Mouse (Mus musculus) heart, postnatal 0 days (tissue): Measurements from ENCODE around the gene Tmem150a. TPM values are rescaled to one million over a fixed set of nuclear protein-coding genes. Genes with fewer than 3 reads are reported as not detected.

ENCODE experiments used
- ATAC-seq: fragments of 200-750 bp; cut with Nextera tagmentation; 2 replicates; pipeline ENCODE4 v1.8.0; 2017; ENCODE audit warnings: low read depth, moderate number of reproducible peaks, moderate library complexity; ENCODE audit not compliant: insufficient read depth
- DNase-seq: peaks from one replicate; pipeline ENCODE4 v3.0.0-alpha.2; 2016; ENCODE audit warnings: low spot score
- H3K27ac ChIP-seq: fragments of 300-500 bp; sonication (generic); 2 replicates; pipeline ENCODE4 v1.5.1; 2014; ENCODE audit warnings: low read depth, mild to moderate bottlenecking
- H3K27me3 ChIP-seq: fragments of 300-500 bp; sonication (generic); 2 replicates; pipeline ENCODE4 v1.6.1; 2014; ENCODE audit warnings: low read length, mixed read lengths; ENCODE audit not compliant: control insufficient read depth, insufficient read depth
- H3K36me3 ChIP-seq: fragments of 300-500 bp; sonication (generic); replicated peaks from 2 replicates; pipeline ENCODE4 v1.6.1; 2014; ENCODE audit warnings: low read length, mixed read lengths; ENCODE audit not compliant: control insufficient read depth, insufficient read depth
- H3K4me1 ChIP-seq: fragments of 300-500 bp; sonication (generic); 2 replicates; pipeline ENCODE4 v1.6.1; 2014; ENCODE audit warnings: antibody characterized with exemption; ENCODE audit not compliant: control insufficient read depth, insufficient read depth
- H3K4me2 ChIP-seq: fragments of 300-500 bp; sonication (generic); 2 replicates; pipeline ENCODE4 v1.6.1; 2014; ENCODE audit warnings: low read depth, mild to moderate bottlenecking, low read length, moderate library complexity
- H3K4me3 ChIP-seq: fragments of 300-500 bp; sonication (generic); 2 replicates; pipeline ENCODE4 v1.5.1; 2014; ENCODE audit warnings: low read depth, low read length
- H3K9ac ChIP-seq: fragments of 300-500 bp; sonication (generic); replicated peaks from 2 replicates; pipeline ENCODE4 v1.6.1; 2014; ENCODE audit warnings: low read depth, low read length, mixed read lengths
- H3K9me3 ChIP-seq: fragments of 300-500 bp; sonication (generic); replicated peaks from 2 replicates; pipeline ENCODE4 v1.6.1; 2016; ENCODE audit warnings: low read length; ENCODE audit not compliant: control insufficient read depth
- CTCF ChIP-seq: IDR thresholded peaks from 2 replicates; pipeline ENCODE4 v1.5.1; 2016; ENCODE audit warnings: antibody characterized with exemption, control low read depth, low read depth
- EP300 ChIP-seq: IDR thresholded peaks from 2 replicates; pipeline ENCODE4 v1.6.1; 2016; ENCODE audit warnings: antibody characterized with exemption, low read depth
- WGBS: fragments of 180-500 bp; shearing (Covaris S2); extraction: QIAGEN DNeasy Blood & Tissue Kit; methylation state at CpG from one replicate; pipeline ENCODE4 v1.1.7; 2014; 5-methylcytosine and 5-hydroxymethylcytosine counted together
- polyA plus RNA-seq: library from polyadenylated mRNA; unstranded; fragments of >200 nt; fragmentation: Nextera tagmentation; extraction: Ambion mirVana; gene quantifications from 2 replicates; pipeline ENCODE4 v1.2.1, GENCODE M21; 2015
- total RNA-seq: library from RNA; depleted of rRNA; stranded (reverse); fragments of >200 nt; gene quantifications from 2 replicates; pipeline ENCODE4 v1.2.3, GENCODE M21; 2014; ENCODE audit warnings: low replicate concordance

The Tmem150a gene
- total and polyA plus RNA-seq, 2 experiments from 2014 or later: 8.0 to 23.2 TPM

DNA sequence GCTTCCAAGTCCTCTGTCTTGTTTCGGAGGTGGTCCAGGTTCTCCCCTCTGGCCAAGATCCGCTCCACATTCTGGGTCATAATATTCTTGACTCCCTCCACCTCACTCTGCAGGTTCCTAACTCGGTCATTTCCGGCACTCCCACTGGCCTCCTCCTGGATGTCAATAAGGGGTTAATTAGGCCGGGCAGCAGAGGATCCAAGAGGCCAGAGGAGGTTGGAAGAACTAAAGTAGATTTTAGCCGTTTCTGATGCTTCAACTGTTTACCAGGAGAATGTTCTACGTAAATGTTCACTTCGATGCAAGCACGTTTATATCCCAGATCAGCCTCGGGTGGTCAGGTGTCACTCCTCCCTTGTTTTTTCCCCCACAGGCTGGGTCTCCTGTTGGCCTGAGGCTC, 33.0 kb downstream of the Tmem150a start:
- no peaks in the 10 kb centered on the region for H3K27me3 ChIP-seq
- no peak for DNase-seq
- H3K9me3 ChIP-seq: no peaks in the 10 kb centered on the region
- no peak for ATAC-seq
- 0 out of 2 replicates have a peak overlapping the region, but pooled peaks have one; percentile 99 for H3K27ac ChIP-seq
- H3K9ac ChIP-seq: no peak overlapping the region
- TF ChIP-seq EP300: no peak
- H3K4me3 ChIP-seq: no peak overlapping the region
- H3K36me3 ChIP-seq: peaks cover 32% of the 10 kb centered on the region
- peaks cover 17% of the 10 kb centered on the region for H3K4me1 ChIP-seq
- 72% methylated on average over 10 of the region's 10 CpGs for WGBS
- H3K4me2 ChIP-seq: no peak overlapping the region

- no peaks in the 10 kb centered on the region for H3K27me3 ChIP-seq
- H3K36me3 ChIP-seq: peaks cover 32% of the 10 kb centered on the region
- H3K4me2 ChIP-seq: peak overlapping the region; percentile 72
- H3K4me3 ChIP-seq: peak overlapping the region; percentile 57; the same call in 1 of the 2 replicates
- 75% methylated on average over 6 of the region's 6 CpGs for WGBS
- ATAC-seq: no peak
- peak overlapping the region; percentile 99; the same call in 1 of the 2 replicates for H3K27ac ChIP-seq
- DNase-seq: no peak
- H3K9ac ChIP-seq: peak overlapping the region; percentile 76
- H3K9me3 ChIP-seq: no peaks in the 10 kb centered on the region
- H3K4me1 ChIP-seq: peaks cover 17% of the 10 kb centered on the region
- TF ChIP-seq CTCF (no peak), EP300 (no peak)
These were observed 33.6 kb downstream of the Tmem150a start for GRCm38 (mm10) chr6:72388791-72389329.

DNA sequence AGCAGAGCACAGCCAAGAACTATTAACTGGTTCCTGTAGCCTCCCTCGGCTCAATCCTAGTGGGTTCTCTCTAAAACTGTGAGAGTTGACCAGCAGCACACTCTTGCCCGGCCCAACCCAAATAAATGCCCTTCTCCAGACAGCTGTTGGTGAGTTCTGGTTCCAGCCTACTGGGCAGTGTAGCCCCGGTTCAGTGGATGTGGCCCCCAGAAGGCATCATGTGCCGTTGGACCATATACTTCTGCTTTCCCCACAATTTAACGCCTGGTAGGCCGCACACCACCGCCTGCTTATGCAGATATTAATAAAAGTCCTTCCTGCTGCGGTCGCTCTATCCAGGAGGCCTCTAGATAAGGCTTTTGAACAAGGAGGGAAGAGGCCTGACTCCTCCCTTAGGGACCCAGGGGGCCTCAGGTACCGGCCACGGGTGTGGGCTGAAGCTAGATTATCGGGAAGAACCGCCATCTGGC, 34.3 kb downstream of the Tmem150a start:
- Histone ChIP-seq H3K4me3 (peak overlapping the region; percentile 57), H3K4me2 (peak overlapping the region; percentile 72), H3K4me1 (peaks cover 17% of the 10 kb centered on the region), H3K9ac (peak overlapping the region; percentile 76), H3K36me3 (peaks cover 28% of the 10 kb centered on the region), H3K27ac (peak overlapping the region; percentile 99), H3K27me3 (no peaks in the 10 kb centered on the region), H3K9me3 (no peaks in the 10 kb centered on the region)
- 3% methylated on average over 13 of the region's 13 CpGs for WGBS
- TF ChIP-seq CTCF (no peak), EP300 (no peak)
- ATAC-seq: peak; percentile 45
- DNase-seq: peak; percentile 59

- Histone ChIP-seq H3K27me3 (no peaks in the 10 kb centered on the region), H3K9ac (peak within 1 kb of the TSS; percentile 76), H3K4me2 (peak within 1 kb of the TSS; percentile 72), H3K36me3 (peaks cover 21% of the 10 kb centered on the region), H3K9me3 (no peaks in the 10 kb centered on the region), H3K4me3 (peak within 1 kb of the TSS; percentile 57), H3K27ac (peak within 1 kb of the TSS; percentile 99), H3K4me1 (peaks cover 17% of the 10 kb centered on the region)
- DNase-seq (peak; percentile 86), ATAC-seq (peak; percentile 75)
- under 1% methylated on average over 32 of the region's 33 CpGs for WGBS
- TF ChIP-seq CTCF (no peak), EP300 (peak; percentile 88)
These were observed 34.9 kb downstream of the Tmem150a start, which contains the start of gene Vamp8 for GRCm38 (mm10) chr6:72389941-72390771. Gene Vamp8 (minus strand): TSS chr6:72390703.

DNA sequence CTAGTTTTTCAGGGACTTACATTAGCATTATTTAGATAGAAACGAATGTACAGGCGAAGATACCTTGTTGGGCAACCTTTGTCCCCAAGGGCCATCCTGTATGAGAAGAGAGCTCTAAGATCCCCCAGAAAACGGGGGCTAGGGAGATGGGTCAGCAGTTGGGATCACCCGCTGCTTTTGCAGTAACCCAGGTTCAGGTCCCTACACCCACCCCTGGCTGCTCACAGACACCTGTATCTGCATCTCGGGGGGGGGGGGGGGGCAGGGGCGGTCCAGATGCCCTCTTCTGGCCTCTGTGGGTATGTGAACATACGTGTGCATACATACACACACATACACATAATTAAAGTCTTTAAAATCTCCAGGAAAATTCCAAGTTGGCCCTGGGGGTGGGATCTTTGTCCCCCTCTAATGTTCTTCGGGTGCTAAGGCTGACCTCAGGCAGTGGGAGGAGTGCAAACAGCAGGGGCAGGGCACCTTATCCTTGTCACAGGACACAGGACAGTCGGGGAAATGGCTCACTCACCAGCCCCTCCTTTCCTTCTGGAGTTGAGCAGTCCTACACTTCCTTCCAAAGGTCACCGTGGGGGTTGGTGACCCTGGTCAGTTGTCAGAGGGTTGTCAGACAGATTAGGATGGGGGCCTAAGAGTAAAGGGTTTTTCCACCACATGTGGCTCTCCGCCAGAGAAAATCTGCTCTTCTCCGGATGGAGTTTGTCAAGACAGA, 35.7 kb downstream of the Tmem150a start:
- Histone ChIP-seq H3K9ac (peak overlapping the region; percentile 76), H3K4me2 (peak overlapping the region; percentile 72), H3K27me3 (no peaks in the 10 kb centered on the region), H3K27ac (peak overlapping the region; percentile 99), H3K4me3 (peak overlapping the region; percentile 57), H3K9me3 (no peaks in the 10 kb centered on the region), H3K36me3 (peaks cover 13% of the 10 kb centered on the region; the same call in 1 of the 2 replicates), H3K4me1 (peaks cover 17% of the 10 kb centered on the region)
- TF ChIP-seq CTCF (no peak), EP300 (no peak)
- ATAC-seq (peak; percentile 58), DNase-seq (peak; percentile 68)
- WGBS: 18% methylated on average over 12 of the region's 12 CpGs
